Mouse (Mus musculus) neural tube, embryonic 14.5 days (tissue): ENCODE results near the gene 1110002E22Rik. TPM values are rescaled to one million over a fixed set of nuclear protein-coding genes. Genes with fewer than 3 reads are reported as not detected.

Source experiments
- ATAC-seq: fragments of 200-750 bp; cut with Nextera tagmentation; 2 replicates; pipeline ENCODE4 v1.8.0; 2017; ENCODE audit warnings: low read depth, mild to moderate bottlenecking, moderate TSS enrichment, moderate library complexity
- H3K27ac ChIP-seq: fragments of 300-500 bp; sonication (generic); 2 replicates; pipeline ENCODE4 v1.5.1; 2014; ENCODE audit warnings: low read depth, mild to moderate bottlenecking, control low read depth, low read length, moderate library complexity, mixed read lengths
- H3K27me3 ChIP-seq: fragments of 300-500 bp; sonication (generic); 2 replicates; pipeline ENCODE4 v1.6.1; 2014; ENCODE audit warnings: low read length; ENCODE audit not compliant: control insufficient read depth, insufficient read depth
- H3K36me3 ChIP-seq: fragments of 300-500 bp; sonication (generic); 2 replicates; pipeline ENCODE4 v1.6.1; 2014; ENCODE audit warnings: low read length, mixed read lengths; ENCODE audit not compliant: control insufficient read depth, insufficient read depth
- H3K4me1 ChIP-seq: fragments of 300-500 bp; sonication (generic); 2 replicates; pipeline ENCODE4 v1.6.1; 2014; ENCODE audit warnings: low read length; ENCODE audit not compliant: control insufficient read depth, insufficient read depth
- H3K4me2 ChIP-seq: fragments of 300-500 bp; sonication (generic); 2 replicates; pipeline ENCODE4 v1.6.1; 2014; ENCODE audit warnings: mild to moderate bottlenecking, low read depth, low read length, control low read depth
- H3K4me3 ChIP-seq: fragments of 300-500 bp; sonication (generic); 2 replicates; pipeline ENCODE4 v1.5.1; 2014; ENCODE audit warnings: low read depth, low read length, control low read depth, mixed read lengths
- H3K9ac ChIP-seq: fragments of 300-500 bp; sonication (generic); replicated peaks from 2 replicates; pipeline ENCODE4 v1.6.1; 2014; ENCODE audit warnings: low read depth, mild to moderate bottlenecking, control low read depth, low read length, mixed read lengths
- H3K9me3 ChIP-seq: fragments of 300-500 bp; sonication (generic); 2 replicates; pipeline ENCODE4 v1.6.1; 2016; ENCODE audit warnings: low read length; ENCODE audit not compliant: control insufficient read depth
- WGBS: fragments of 180-500 bp; shearing (Covaris S2); extraction: QIAGEN DNeasy Blood & Tissue Kit; methylation state at CpG from one replicate; pipeline ENCODE4 v1.1.7; 2014; 5-methylcytosine and 5-hydroxymethylcytosine counted together
- polyA plus RNA-seq: library from polyadenylated mRNA; unstranded; fragments of >200 nt; fragmentation: Nextera tagmentation; extraction: Ambion mirVana; gene quantifications from 2 replicates; pipeline ENCODE4 v1.2.1, GENCODE M21; 2014

Gene 1110002E22Rik
- polyA plus RNA-seq, 1 experiment from 2014 or later = 0.01 TPM

DNA sequence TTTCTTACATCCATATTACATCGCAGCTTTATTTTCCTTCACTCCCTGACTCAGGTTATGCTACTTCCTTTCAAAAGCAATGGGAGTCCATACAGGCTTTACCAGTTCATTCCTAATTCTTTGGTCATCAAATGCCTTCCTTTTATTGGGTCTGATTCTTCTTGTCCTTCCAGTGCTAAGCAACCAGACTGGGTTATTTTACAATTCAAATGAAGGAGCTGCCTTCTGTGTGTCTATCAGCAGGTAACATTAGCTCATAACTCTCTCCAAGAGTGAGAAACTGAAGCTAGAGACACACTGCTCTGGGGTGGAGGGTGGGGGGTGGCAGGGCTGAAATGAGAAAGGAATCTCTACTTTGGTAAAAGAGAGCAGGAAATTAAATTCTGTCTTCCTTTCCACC is 65.8 kb downstream of the 1110002E22Rik start:
- H3K4me3 ChIP-seq = no peak overlapping the region
- no peaks in the 10 kb centered on the region for H3K27me3 ChIP-seq
- H3K4me2 ChIP-seq = no peak overlapping the region
- H3K27ac ChIP-seq = no peak overlapping the region
- ATAC-seq = no peak
- no peak overlapping the region for H3K9ac ChIP-seq
- H3K9me3 ChIP-seq = no peaks in the 10 kb centered on the region
- no peaks in the 10 kb centered on the region for H3K36me3 ChIP-seq
- WGBS = 21% methylated on average over 1 of the region's 1 CpGs
- H3K4me1 ChIP-seq = no peaks in the 10 kb centered on the region

Other genes starting within 250 kb of the 1110002E22Rik start
- gene H2afz, start 200.6 kb upstream of the 1110002E22Rik start, polyA plus RNA-seq = 673 and 776 TPM in 2 replicates
- 17.9 and 18.7 TPM in 2 replicates for gene Dnajb14, start 197.4 kb upstream of the 1110002E22Rik start, polyA plus RNA-seq
- 123 and 132 TPM in 2 replicates for gene Lamtor3, start 146.5 kb upstream of the 1110002E22Rik start, polyA plus RNA-seq
- gene Dapp1, start 83.5 kb upstream of the 1110002E22Rik start, polyA plus RNA-seq = 1.6 and 2.0 TPM in 2 replicates
- 0.24 TPM in 1 of 2 replicates, not detected in the other for gene Gm5105, start 2.3 kb downstream of the 1110002E22Rik start, polyA plus RNA-seq
- gene Trmt10a, start 78.4 kb downstream of the 1110002E22Rik start, polyA plus RNA-seq = 8.2 and 12.1 TPM in 2 replicates
- 8.6 and 9.0 TPM in 2 replicates for gene Mttp, start 79.9 kb downstream of the 1110002E22Rik start, polyA plus RNA-seq
- not detected in 2 replicates for gene 4930579F01Rik, start 128.8 kb downstream of the 1110002E22Rik start, polyA plus RNA-seq
- 0.54 and 0.77 TPM in 2 replicates for gene Adh7, start 152.7 kb downstream of the 1110002E22Rik start, polyA plus RNA-seq
- 0.62 and 2.2 TPM in 2 replicates for gene Adh1, start 195.9 kb downstream of the 1110002E22Rik start, polyA plus RNA-seq
- not detected in 2 replicates for gene Adh6a, start 248.2 kb downstream of the 1110002E22Rik start, polyA plus RNA-seq